11 mouse cellular contexts compared by ENCODE assay signal in the genomic region with DNA sequence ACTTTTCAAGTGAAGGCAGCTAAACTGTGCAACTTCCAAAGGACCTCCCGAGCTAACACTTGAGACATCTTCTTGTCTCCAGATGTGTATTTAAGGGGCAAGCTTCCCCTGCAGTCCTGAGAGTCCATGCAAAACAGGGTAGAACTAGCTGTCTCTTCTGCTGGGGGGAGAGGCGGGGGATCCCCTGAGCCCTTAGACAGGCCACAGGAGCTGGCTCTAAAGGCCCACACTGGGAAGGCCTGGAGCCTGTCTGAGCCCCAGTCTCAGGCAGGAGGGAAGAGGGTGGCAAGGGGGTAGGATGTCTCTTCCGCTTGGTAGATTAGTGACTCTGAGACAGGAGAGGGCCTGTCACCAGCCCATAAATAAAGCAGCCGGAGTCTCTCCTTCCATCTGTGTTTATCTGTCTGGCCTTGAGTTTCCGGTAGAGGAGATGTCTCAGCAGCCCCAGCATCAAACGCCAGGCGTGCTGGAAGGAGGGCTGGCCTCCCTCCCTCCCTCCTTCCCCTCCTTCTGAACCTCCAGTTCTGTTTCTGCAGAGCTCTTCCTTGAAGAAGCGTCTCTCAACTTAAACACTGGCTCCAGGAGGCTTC. TPM values are rescaled to one million over a fixed set of nuclear protein-coding genes. Genes with fewer than 3 reads are reported as not detected.
DNase-seq lines count a peak whose midpoint lies in the region; ATAC-seq and TF ChIP-seq lines count a peak whose summit lies in the region.
"Had no signal": no experiment of that assay in that cellular context is flagged by ENCODE, and none has a peak within 500 bp of the region (broad histone marks: within the 10 kb centered on the region; RNA-seq: fewer than 3 reads in every experiment).

No protein-coding gene starts in this region.

- ATAC-seq in kidney, postnatal 0 days (replicated peaks; ENCODE audit: low FRiP score, low read depth): no peak; the same call in 1 of the 2 replicates

- no peaks in the 10 kb centered on the region; the same call in 1 of the 2 replicates for H3K27me3 ChIP-seq in kidney, postnatal 0 days (ENCODE audit: insufficient read depth, low read length)

- H3K4me1 ChIP-seq in kidney, postnatal 0 days (replicated peaks; ENCODE audit: insufficient read depth, low read length): peaks cover 21% of the 10 kb centered on the region

- no peaks in the 10 kb centered on the region for H3K9me3 ChIP-seq in kidney, postnatal 0 days (replicated peaks; ENCODE audit: low read length)
- H3K9me3 ChIP-seq: midbrain, embryonic 12.5 days had no signal

- H3K9ac ChIP-seq in kidney, postnatal 0 days (ENCODE audit: low read depth, low read length): no peak overlapping the region
- H3K9ac ChIP-seq: midbrain, embryonic 12.5 days had no signal

- no peaks in the 10 kb centered on the region for H3K36me3 ChIP-seq in kidney, postnatal 0 days (ENCODE audit: insufficient read depth, low read length)
- H3K36me3 ChIP-seq: midbrain, embryonic 12.5 days had no signal

- H3K4me2 ChIP-seq in kidney, postnatal 0 days (ENCODE audit: low read length): no peak overlapping the region
- H3K4me2 ChIP-seq: midbrain, embryonic 12.5 days had no signal

- H3K27ac ChIP-seq in kidney, postnatal 0 days: no peak overlapping the region; the same call in 1 of the 2 replicates
- H3K27ac ChIP-seq: heart, adult 2 months; midbrain, embryonic 12.5 days had no signal

- 24% methylated on average over 8 of the region's 8 CpGs for WGBS in kidney, postnatal 0 days

- H3K4me3 ChIP-seq in kidney, postnatal 0 days (replicated peaks; ENCODE audit: low read depth, low read length): no peak overlapping the region
- H3K4me3 ChIP-seq: heart, adult 2 months; midbrain, embryonic 12.5 days had no signal

- TF ChIP-seq CTCF in kidney, postnatal 0 days (IDR thresholded peaks at IDR 0.05; ENCODE audit: low read depth): no peak

- DNase-seq in kidney, postnatal 0 days (ENCODE audit: low spot score): peak; percentile 83
- DNase-seq in kidney, postnatal 25 days: no peak
- peak; percentile 94 for DNase-seq in MEL-GATA-1-ER (ENCODE audit: extremely low read depth, low read depth)
- DNase-seq in induced T-regulatory cell, adult 2 months (ENCODE audit: low read depth): peak; percentile 53
- DNase-seq in naive thymus-derived CD4-positive, alpha-beta T cell, adult 2 months (ENCODE audit: low read depth): peak; percentile 79
- DNase-seq in right cerebral cortex, postnatal 14 days: no peak
- DNase-seq in layer of hippocampus, adult 8-10 months (ENCODE audit: low spot score in 2 of 2): no peak
- no peak for DNase-seq in layer of hippocampus, postnatal 25 days (ENCODE audit: extremely low spot score in 1 of 2, low spot score in 1 of 2)
- DNase-seq: cerebellum, postnatal 25 days; heart, adult 2 months had no signal

RNA-seq across cellular contexts. Expression of gene Sp2, which starts 10.1 kb away (rescaled TPM):
- 16.3 and 16.4 TPM in 2 replicates for polyA plus RNA-seq in kidney, postnatal 0 days (2015; fragmentation: Nextera tagmentation; extraction: Ambion mirVana)
- total RNA-seq in layer of hippocampus, adult 8-10 months (2022): 10 to 100 TPM in 3 of 4 experiments, 1 to 10 TPM in 1; 9.6 to 14.2 (median 11.8) TPM
- 10 to 100 TPM; 12.8 to 15.0 TPM for total RNA-seq in layer of hippocampus, postnatal 25 days (2021)

RNA-seq across cellular contexts. Expression of gene Sp6, which starts 20.4 kb away (rescaled TPM):
- 1.5 and 2.0 TPM in 2 replicates for polyA plus RNA-seq in kidney, postnatal 0 days (2015; fragmentation: Nextera tagmentation; extraction: Ambion mirVana)
- 1 to 10 TPM in 3 of 4 experiments, under 1 TPM in 1; 0.83 to 1.7 (median 1.5) TPM for total RNA-seq in layer of hippocampus, adult 8-10 months (2022)
- 1 to 10 TPM in 1 of 2 experiments, under 1 TPM in 1; 0.86 to 1.8 TPM for total RNA-seq in layer of hippocampus, postnatal 25 days (2021)

RNA-seq across cellular contexts. Expression of gene Scrn2, which starts 36.9 kb away (rescaled TPM):
- polyA plus RNA-seq in kidney, postnatal 0 days (2015; fragmentation: Nextera tagmentation; extraction: Ambion mirVana): 41.6 and 46.6 TPM in 2 replicates
- 1 to 10 TPM; 4.3 to 6.9 (median 6.3) TPM for total RNA-seq in layer of hippocampus, adult 8-10 months (2022)
- total RNA-seq in layer of hippocampus, postnatal 25 days (2021): 1 to 10 TPM; 4.0 to 4.2 TPM

RNA-seq across cellular contexts. Expression of gene Lrrc46, which starts 48.4 kb away (rescaled TPM):
- 1.0 and 1.2 TPM in 2 replicates for polyA plus RNA-seq in kidney, postnatal 0 days (2015; fragmentation: Nextera tagmentation; extraction: Ambion mirVana)
- total RNA-seq in layer of hippocampus, adult 8-10 months (2022): 1 to 10 TPM in 2 of 4 experiments, under 1 TPM in 2; 0.87 to 1.9 (median 1.3) TPM
- 1 to 10 TPM in 1 of 2 experiments, under 1 TPM in 1; 0.74 to 1.0 TPM for total RNA-seq in layer of hippocampus, postnatal 25 days (2021)

RNA-seq across cellular contexts. Expression of gene Mrpl10, which starts 48.5 kb away (rescaled TPM):
- polyA plus RNA-seq in kidney, postnatal 0 days (2015; fragmentation: Nextera tagmentation; extraction: Ambion mirVana): 71.9 and 79.6 TPM in 2 replicates
- 10 to 100 TPM; 76.3 to 85.2 (median 77.8) TPM for total RNA-seq in layer of hippocampus, adult 8-10 months (2022)
- 10 to 100 TPM; 76.3 to 83.6 TPM for total RNA-seq in layer of hippocampus, postnatal 25 days (2021)

Comparison
In these comparisons a context has a peak if more than half of its experiments do, and no peak if none do; other contexts are left out.
1. DNase-seq: peak in kidney, postnatal 0 days (single experiment), MEL-GATA-1-ER (single experiment), induced T-regulatory cell, adult 2 months (single experiment) and naive thymus-derived CD4-positive, alpha-beta T cell, adult 2 months (single experiment); none in kidney, postnatal 25 days (0 of 2), right cerebral cortex, postnatal 14 days (single experiment), layer of hippocampus, adult 8-10 months (0 of 2) and layer of hippocampus, postnatal 25 days (0 of 2).